ENCODE assay signal across 12 mouse cellular contexts in genomic region chr4:104563512-104563911, GRCm38 (mm10).
"Had no signal": no experiment of that assay in that cellular context is flagged by ENCODE, and none has a peak within 500 bp of the region (broad histone marks: within the 10 kb centered on the region; RNA-seq: fewer than 3 reads in every experiment).

No protein-coding gene starts in this region.

- H3K36me3 ChIP-seq: kidney, embryonic 15.5 days; limb, embryonic 10.5 days; liver, embryonic 15.5 days had no signal

- H3K9ac ChIP-seq: kidney, embryonic 15.5 days; liver, embryonic 15.5 days had no signal

- H3K4me1 ChIP-seq: kidney, embryonic 15.5 days; limb, embryonic 10.5 days; liver, embryonic 15.5 days had no signal

- H3K27ac ChIP-seq: kidney, embryonic 15.5 days; limb, embryonic 10.5 days; liver, embryonic 15.5 days had no signal

- H3K27me3 ChIP-seq: kidney, embryonic 15.5 days; liver, embryonic 15.5 days had no signal

- H3K4me3 ChIP-seq: kidney, embryonic 15.5 days; limb, embryonic 10.5 days; liver, embryonic 15.5 days had no signal

- ATAC-seq: intestine, embryonic 16.5 days; lung, postnatal 0 days had no signal

- DNase-seq: kidney, adult 2 months; kidney, postnatal 25 days; lung, adult 2 months; lung, postnatal 36 days; right cerebral cortex, postnatal 25 days; thymus, postnatal 4 days had no signal

- H3K9me3 ChIP-seq: kidney, embryonic 15.5 days; limb, embryonic 10.5 days; liver, embryonic 15.5 days had no signal

- H3K4me2 ChIP-seq: kidney, embryonic 15.5 days; liver, embryonic 11.5 days; liver, embryonic 15.5 days had no signal
